Mouse (Mus musculus): Measurements from ENCODE around the gene Rnf8.

DNA sequence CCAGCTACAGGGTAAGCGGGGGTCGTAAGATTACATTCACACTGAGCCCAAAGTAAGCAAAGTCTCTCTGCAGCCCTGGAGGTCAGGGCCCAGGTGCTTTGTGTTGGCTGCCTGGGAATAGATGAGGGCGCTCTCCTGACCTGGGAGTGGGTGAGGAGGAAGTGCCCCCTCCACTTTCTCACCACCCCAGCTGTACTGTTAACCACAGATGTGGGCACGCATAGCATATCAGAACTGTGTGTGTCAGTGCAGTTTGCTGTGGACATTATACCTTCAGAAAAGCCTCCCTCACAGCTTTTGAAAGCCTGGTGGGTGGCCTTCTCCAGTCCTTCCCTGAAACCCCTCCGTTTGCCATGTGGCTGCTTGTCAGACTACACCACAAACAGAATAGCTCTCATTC, 30.3 kb upstream of the Rnf8 start:
- TF ChIP-seq CTCF (IDR thresholded peaks at IDR 0.05; ENCODE audit: control insufficient read depth, insufficient read depth, insufficient replicate concordance, low read depth, low read length) (no peak), POLR2A (IDR thresholded peaks at IDR 0.05; ENCODE audit: control insufficient read depth, low read depth, low read length) (no peak)
